Mouse (Mus musculus): ENCODE data around the gene Nsun4.

The Nsun4 gene

DNA sequence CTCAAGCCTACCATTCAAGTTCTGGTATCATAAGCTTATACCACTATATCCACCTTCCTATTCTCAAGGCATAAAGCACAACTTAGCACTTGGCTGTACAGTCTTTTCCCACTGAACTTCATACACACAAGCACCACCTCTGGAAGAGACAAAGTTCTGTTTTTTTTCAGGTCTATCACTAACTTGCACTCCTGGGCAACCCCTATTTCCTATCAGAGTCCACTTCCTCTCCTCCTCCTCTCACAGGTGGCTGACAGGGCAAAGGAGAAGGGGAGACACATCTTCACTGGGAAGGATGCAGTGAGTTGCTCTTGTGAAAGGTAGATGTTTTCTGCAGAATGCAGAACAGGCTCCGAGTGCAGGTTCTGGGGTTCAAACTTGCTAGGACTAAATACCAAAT, 6.0 kb downstream of the Nsun4 start:
- no peak for DNase-seq (ENCODE audit: extremely low spot score)

GRCm38 (mm10) chr4:116046604-116047003, 7.1 kb downstream of the Nsun4 start:
- DNase-seq (ENCODE audit: extremely low spot score), result no peak

- no peak for DNase-seq (ENCODE audit: extremely low spot score)
Observed at GRCm38 (mm10) chr4:116042186-116042585, 11.5 kb downstream of the Nsun4 start.

DNA sequence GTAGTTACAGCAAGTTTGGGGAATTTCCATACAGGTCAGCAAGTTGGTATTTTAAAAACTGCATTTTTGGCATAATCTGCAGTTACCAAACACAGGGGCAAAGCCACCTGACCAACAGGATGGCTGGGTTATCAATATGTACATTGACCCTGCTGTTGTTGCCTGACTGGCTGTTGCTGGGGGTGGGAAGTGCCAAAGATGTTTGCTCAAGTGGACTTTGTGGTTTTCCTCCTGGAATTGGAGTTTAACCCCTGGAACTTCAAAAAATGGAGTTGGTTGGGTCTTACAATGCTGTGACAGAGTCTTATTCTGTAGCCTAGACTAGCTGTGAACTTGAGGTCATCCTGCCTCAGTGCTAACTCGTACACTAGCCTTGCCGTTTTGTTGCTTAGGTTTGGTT, 13.2 kb downstream of the Nsun4 start:
- no peak for DNase-seq (ENCODE audit: extremely low spot score)

GRCm38 (mm10) chr4:116033374-116033773, 20.3 kb downstream of the Nsun4 start:
- no peak for DNase-seq (ENCODE audit: extremely low spot score)

DNA sequence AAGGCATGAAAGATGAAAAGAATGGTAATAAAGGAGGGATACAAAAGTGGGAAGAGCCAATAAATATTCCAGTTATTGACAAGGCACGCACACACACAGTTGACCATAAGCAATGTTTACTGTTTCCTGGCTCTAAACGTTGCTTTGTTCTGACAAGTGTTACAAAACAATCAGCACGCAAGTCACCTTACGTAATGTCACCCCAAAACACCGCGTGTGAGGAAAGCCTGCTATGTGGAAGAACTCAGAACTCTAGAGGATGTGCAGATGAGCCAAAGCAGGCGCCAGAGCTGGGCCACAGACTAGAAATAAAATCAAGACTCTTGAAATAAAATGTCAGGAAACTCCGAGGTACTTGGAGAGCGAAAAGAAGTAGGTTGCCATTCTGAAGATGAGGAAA, 20.8 kb downstream of the Nsun4 start:
- no peak for DNase-seq (ENCODE audit: extremely low spot score)

DNA sequence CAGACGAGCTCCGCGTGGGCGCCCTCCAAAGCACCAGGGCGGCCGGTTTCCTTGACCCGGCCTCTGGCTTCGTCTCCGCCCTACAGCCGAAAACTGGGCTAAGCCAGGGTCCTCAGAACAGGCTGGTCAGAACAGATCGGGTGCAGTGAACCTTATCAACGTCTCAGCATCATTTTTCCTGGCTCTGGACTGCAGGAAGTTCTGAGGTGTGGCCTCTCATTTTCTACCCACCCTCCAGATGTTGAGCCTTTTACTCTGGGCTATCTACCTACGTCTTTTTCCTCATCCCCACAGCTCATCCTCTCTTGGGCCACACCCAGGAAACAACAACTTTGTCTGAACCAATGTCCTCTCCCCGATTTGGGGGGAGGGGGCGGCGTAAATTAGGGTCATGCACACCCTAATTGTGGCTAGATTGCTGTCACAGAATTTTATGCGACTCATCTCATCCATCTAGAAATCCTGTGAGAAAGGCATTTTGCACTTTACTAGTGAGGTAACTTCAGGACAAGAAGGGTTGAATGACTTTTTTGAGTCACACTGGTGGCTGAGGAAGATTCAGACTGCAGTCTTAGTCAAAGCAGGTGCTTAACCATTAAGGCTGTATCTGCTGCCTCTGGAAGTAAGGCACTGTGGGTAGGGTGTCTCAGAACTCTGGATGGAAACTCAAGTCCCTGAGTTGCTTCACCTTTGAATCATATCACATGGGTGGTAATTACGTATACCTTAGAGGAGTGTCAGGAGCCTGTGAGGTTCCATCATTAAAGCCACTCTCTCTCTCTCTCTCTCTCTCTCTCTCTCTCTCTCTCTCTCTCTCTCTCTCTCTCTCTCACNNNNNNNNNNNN, 35.6 kb downstream of the Nsun4 start, which contains the start of gene Faah:
Faah (minus strand) TSS at position 25 of the 845 bp plus-strand sequence.
- DNase-seq (ENCODE audit: extremely low spot score), result no peak

- DNase-seq (ENCODE audit: extremely low spot score), result peak; percentile 82
Observed at GRCm38 (mm10) chr4:116017300-116017901, 36.3 kb downstream of the Nsun4 start.

DNA sequence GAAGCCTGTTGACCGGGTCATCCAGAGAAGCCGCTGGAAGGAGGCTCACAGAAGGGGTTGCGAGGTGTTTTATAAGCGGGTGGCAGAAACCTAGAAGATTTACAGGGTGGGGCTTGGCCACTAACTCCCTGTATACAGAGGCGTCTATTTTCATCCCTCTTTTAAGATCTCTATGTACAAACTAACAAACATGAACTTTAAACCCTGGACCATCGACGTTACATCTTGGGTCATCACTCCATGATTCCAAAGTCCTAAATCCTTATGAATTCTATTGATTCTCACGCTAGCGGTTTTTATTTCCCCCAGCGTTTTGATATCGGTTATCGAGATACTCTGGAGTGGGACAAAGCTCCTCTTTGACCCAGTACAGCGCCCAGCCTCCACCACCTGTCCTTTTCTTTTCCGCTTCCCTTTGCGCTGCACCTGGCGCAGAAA, 36.8 kb downstream of the Nsun4 start:
- no peak for DNase-seq (ENCODE audit: extremely low spot score)

GRCm38 (mm10) chr4:116016396-116016795, 37.3 kb downstream of the Nsun4 start:
- DNase-seq (ENCODE audit: extremely low spot score), result no peak

DNA sequence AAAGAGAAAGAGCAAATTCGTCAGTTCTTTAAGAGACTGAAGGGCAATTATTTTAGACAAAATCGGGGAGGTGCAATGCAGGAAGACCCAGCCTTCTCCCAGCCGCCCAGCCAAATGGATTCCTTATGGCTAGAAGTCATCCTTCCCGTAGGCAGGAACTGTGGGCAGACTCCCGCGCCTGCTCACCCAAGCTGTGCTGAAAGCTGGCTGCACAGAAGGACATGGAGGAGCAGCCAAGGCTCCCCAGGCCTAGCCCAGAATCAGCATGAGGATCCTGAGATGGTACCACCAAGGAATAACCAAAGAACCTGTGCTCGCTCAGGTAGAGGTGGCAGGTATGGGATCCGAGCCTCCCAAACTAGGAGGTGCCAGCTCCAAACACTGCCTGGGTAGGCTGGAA, 37.7 kb downstream of the Nsun4 start:
- no peak for DNase-seq (ENCODE audit: extremely low spot score)

DNA sequence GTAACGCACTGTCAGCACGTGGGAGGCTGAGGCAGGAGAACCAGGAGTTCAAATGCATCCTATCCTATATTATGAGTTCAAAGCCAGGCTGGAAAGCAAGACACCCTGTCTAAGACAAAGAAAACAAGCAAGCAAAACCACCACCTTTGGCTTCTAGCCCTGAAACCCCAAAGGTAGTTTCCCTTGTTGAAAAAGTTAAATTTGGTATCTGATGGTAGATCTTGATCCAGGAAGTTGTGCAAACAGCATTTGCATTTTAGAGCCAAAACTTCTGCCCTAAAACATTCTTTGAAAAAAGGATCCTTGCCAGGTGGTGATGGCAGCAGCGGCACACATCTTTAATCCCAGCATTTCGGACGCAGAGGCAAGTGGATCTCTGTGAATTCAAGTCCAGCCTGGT, 38.2 kb downstream of the Nsun4 start:
- DNase-seq (ENCODE audit: extremely low spot score), result no peak

- DNase-seq (ENCODE audit: extremely low spot score), result no peak
Observed at GRCm38 (mm10) chr4:116010186-116010585, 43.5 kb downstream of the Nsun4 start.

DNA sequence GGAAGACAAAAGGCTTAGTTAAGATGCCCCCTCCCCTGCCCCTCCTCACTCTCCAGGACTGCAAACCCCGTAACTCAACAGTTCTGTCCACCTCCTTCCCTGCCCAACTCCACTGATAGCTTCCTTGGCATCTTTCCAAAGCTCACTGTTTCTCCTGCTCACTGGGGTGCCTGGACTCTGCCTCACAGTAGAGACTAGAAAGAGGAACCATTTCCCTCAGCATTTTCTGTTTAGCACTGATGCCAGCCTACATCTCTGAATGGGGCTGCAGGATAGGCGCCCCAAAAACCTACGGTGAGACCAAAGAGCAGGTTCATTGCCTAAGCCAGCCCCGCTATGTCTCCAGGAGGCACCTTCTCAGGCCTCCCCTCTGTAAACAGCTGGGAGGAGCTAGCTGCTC, 52.5 kb downstream of the Nsun4 start:
- no peak for DNase-seq (ENCODE audit: extremely low spot score)

DNA sequence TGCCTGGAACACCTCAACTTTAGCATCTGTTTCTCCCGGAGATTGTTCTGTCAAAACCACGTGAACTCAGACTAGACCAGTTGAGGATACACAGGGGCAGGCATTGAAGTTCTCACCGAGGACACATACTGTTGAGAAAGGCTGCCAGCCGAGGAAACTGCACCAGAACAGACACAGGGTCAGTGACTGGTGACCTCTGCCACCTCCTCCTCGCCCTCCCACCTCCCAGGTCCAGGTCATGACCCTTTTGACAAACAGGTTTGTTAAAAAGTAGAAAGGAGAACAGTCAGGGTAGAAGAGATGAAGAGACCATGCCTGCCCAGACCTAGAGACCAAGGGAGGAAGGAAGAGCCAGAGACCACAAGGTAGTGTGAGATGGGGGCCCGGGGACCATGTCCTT, 53.0 kb downstream of the Nsun4 start:
- no peak for DNase-seq (ENCODE audit: extremely low spot score)

DNA sequence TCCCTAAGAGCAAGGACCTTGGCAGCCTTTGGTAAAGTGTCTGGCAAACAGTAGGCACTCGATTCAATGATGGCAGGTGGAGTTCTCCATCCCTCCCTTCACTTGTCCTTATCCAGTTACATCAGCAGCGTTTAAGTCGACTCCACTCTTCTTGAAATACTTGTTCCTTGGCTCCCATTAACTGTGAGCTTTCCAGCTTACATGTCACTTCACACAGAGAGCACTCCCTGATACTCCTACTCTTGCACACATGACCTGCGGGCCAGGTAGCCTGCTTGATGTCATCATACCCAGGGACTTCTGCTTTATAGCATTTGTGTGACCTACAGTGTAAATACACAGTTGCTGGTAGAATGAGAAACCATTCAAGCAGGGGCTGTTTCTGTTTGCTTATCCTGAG, 56.9 kb downstream of the Nsun4 start:
- no peak for DNase-seq (ENCODE audit: extremely low spot score)

GRCm38 (mm10) chr4:115995376-115995730, 58.3 kb downstream of the Nsun4 start:
- DNase-seq (ENCODE audit: extremely low spot score), result no peak

DNA sequence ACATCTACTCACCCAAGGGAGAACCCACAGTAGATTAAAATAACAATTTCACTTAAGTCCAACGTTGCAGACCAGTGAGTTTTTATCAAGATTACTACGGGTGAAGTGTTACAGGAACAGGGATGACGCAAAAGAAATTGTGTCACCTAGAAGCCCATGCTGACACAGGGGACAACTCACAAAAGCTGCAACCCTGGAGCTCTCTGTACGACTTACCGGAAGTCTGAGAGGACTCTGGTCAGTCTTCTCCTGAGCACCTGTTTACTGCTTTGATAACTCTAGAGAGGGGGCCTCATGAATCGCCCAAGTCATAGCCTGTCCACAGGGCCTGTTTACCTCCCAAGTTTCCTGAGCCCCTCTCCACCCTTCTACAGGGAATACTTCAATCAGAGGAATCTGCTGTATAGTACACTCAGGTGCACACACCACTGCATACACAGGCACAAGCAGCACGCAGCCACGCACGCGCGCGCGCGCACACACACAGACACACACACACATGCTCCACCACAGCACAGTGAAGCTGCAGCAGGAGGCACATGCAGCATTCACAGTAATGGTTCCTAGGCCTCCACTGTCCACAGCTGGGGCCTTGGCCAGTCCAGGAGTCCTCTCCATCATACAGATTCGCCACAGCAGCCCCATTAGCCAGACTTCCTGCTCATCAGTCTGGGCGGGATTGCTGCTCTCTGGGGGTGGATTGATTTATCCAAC, 58.9 kb downstream of the Nsun4 start:
- no peak for DNase-seq (ENCODE audit: extremely low spot score)

DNA sequence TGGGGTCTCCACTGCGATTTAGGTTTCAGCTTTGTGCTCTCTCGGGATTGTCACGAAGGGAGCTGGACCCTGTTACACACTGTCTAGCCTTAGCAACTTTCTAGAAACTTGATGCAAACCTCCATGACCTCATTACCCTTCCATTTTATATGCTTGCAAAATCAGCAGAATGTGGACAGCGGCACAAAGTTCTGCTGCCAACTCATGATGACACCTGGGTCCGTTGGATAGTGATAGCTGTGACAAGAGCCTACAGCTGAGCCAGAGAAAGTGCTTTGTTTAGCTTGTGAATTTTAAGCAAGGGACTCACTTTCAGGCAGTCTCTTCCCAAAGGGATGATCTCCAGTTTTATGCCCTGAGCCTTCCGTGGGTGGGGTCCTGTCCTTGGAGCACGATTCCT, 64.3 kb downstream of the Nsun4 start:
- no peak for DNase-seq (ENCODE audit: extremely low spot score)

DNA sequence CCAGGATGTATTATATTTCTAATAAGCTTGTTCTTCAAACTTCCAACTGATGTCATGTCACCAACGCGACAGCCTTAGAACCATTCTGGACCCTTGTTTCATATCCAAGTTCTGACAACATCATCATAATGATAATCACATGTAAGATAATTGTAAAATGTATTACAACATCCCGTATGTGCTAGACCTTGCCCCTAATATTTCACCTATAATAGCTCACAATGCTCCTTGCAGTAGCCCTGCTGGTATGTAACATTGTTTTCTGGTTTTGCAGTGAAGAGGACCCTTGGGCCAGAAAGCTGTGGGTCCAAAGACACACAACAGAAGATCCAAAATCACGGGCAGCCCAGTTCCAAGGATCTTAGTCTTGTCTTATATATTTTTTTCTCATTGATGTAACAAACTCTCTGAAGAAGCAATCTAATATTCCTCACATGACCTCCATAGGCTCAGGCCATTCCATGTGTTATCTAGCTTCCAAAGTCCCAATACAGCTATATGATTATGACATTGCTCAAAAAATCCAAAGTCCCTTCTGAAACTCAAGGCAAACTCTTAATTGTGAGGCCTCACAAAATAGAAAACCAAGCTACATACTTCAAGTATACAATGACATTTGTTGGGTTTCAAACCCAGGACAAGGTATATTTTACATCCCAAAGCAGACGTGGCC, 65.7 kb downstream of the Nsun4 start:
- no peak for DNase-seq (ENCODE audit: extremely low spot score)

- no peak for DNase-seq (ENCODE audit: extremely low spot score)
Observed at GRCm38 (mm10) chr4:115987436-115987835, 66.2 kb downstream of the Nsun4 start.

GRCm38 (mm10) chr4:115984967-115985366, 68.7 kb downstream of the Nsun4 start:
- DNase-seq (ENCODE audit: extremely low spot score), result no peak

Measured in embryo, embryonic 9.5 days (tissue).